Comparison of ENCODE assay signal across 20 mouse cellular contexts in the genomic region with DNA sequence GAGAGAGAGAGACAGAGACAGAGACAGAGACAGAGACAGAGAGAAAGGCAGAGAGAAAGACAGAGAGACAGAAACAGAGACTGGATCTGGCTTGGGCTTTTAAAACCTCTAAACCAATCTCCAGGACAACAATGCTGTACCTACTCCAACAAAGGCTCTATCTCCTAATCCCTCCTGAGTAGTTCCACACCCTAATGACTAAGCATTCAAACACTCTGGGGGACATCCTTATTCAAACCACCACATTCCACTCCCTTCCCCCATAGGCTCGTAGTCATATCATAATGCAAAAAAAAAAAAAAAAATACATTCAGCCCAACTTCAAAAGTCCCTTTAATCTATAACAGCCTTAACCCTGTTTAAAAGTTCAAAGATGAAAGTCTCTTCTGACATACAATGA.
DNase-seq lines count a peak whose midpoint lies in the region; ATAC-seq and TF ChIP-seq lines count a peak whose summit lies in the region.
"Had no signal": no experiment of that assay in that cellular context is flagged by ENCODE, and none has a peak within 500 bp of the region (broad histone marks: within the 10 kb centered on the region; RNA-seq: fewer than 3 reads in every experiment).

No protein-coding gene starts in this region.

- no peaks in the 10 kb centered on the region for H3K79me3 ChIP-seq in C2C12 (ENCODE audit: low read depth)

- H3K79me2 ChIP-seq in C2C12 (ENCODE audit: control insufficient read depth, insufficient read depth): no peaks in the 10 kb centered on the region

- H3K27me3 ChIP-seq in C2C12 (ENCODE audit: control insufficient read depth, insufficient read depth, insufficient read length): no peaks in the 10 kb centered on the region
- H3K27me3 ChIP-seq: embryonic facial prominence, embryonic 12.5 days; forebrain, embryonic 13.5 days; forebrain, embryonic 15.5 days had no signal

- no peak overlapping the region for H3ac ChIP-seq in C2C12 (ENCODE audit: control insufficient read depth, insufficient read length, low read depth)

- DNase-seq in Muller cell, postnatal 12 days (ENCODE audit: inconsistent ontology term): peak; percentile 4
- DNase-seq in cerebellum, postnatal 25 days: no peak
- no peak for DNase-seq in adrenal gland, adult 8-10 months
- DNase-seq: adrenal gland, postnatal 10 days; adrenal gland, postnatal 25 days; B cell, adult 2 months; cerebellum, adult 11 months; cerebellum, adult 18-20 months; cerebellum, adult 8-10 months; cerebellum, adult 9-11 months; cerebellum, postnatal 14 days; forebrain, postnatal 0 days had no signal

- no peaks in the 10 kb centered on the region for H3K36me3 ChIP-seq in C2C12 (ENCODE audit: control insufficient read depth, insufficient read depth)
- H3K36me3 ChIP-seq: embryonic facial prominence, embryonic 10.5 days; embryonic facial prominence, embryonic 12.5 days; forebrain, embryonic 15.5 days; G1E had no signal

- no peak for TF ChIP-seq CTCF in C2C12 (IDR thresholded peaks at IDR 0.05; ENCODE audit: control insufficient read depth, insufficient read depth, insufficient read length)

- no peak for ATAC-seq in granulocyte monocyte progenitor cell, adult 5-6 weeks (replicated peaks; ENCODE audit: poor library complexity, severe bottlenecking)
- ATAC-seq: activated CD4-positive, CD25-positive, alpha-beta regulatory T cell, adult 4 months; forebrain, embryonic 13.5 days; forebrain, embryonic 15.5 days; forebrain, postnatal 0 days had no signal

- no peak overlapping the region for H3K4me3 ChIP-seq in C2C12 (ENCODE audit: insufficient read depth, poor library complexity, severe bottlenecking)
- H3K4me3 ChIP-seq: embryonic facial prominence, embryonic 10.5 days; embryonic facial prominence, embryonic 12.5 days; forebrain, embryonic 13.5 days; forebrain, embryonic 15.5 days had no signal

TF ChIP-seq in C2C12, 6 proteins besides CTCF, POLR2A, EP300 and RAD21:
- TF ChIP-seq MAX (IDR thresholded peaks at IDR 0.05) (no peak), FOSL1 (IDR thresholded peaks at IDR 0.05; ENCODE audit: insufficient read depth, low read length, poor library complexity, severe bottlenecking) (peak; percentile 14)
